Mouse (Mus musculus): ENCODE results near the gene Rps11.
"Not testable (repeated sequence)": the region's sequence is repeated elsewhere in the genome, so short reads cannot be mapped to it uniquely, and the experiment has no call there.

Rps11 gene

GRCm38 (mm10) chr7:45107052-45107645, 17.1 kb downstream of the Rps11 start:
- no peak for DNase-seq (ENCODE audit: low read depth)

GRCm38 (mm10) chr7:45106441-45106840, 17.8 kb downstream of the Rps11 start:
- no peak for DNase-seq (ENCODE audit: low read depth)

- no peak for DNase-seq (ENCODE audit: low read depth)
These were observed 18.7 kb downstream of the Rps11 start for GRCm38 (mm10) chr7:45105491-45105890.

GRCm38 (mm10) chr7:45104941-45105340, 19.3 kb downstream of the Rps11 start:
- no peak for DNase-seq (ENCODE audit: low read depth)

- no peak for DNase-seq (ENCODE audit: low read depth)
These were observed 20.5 kb downstream of the Rps11 start, which contains the start of gene Fcgrt for GRCm38 (mm10) chr7:45103652-45104180. Fcgrt (minus strand) TSS chr7:45103851.

GRCm38 (mm10) chr7:45102940-45103585, 21.2 kb downstream of the Rps11 start:
- no peak for DNase-seq (ENCODE audit: low read depth)

- no peak for DNase-seq (ENCODE audit: low read depth)
These were observed 21.8 kb downstream of the Rps11 start for GRCm38 (mm10) chr7:45102441-45102840.

- no peak for DNase-seq (ENCODE audit: low read depth)
These were observed 24.2 kb downstream of the Rps11 start for GRCm38 (mm10) chr7:45100046-45100445.

- DNase-seq (ENCODE audit: low read depth) = no peak
These were observed 25.5 kb downstream of the Rps11 start for GRCm38 (mm10) chr7:45098541-45099240.

- DNase-seq (ENCODE audit: low read depth) = no peak
These were observed 26.8 kb downstream of the Rps11 start for GRCm38 (mm10) chr7:45097479-45097878.

GRCm38 (mm10) chr7:45095965-45096364, 28.3 kb downstream of the Rps11 start:
- DNase-seq (ENCODE audit: low read depth) = not testable (repeated sequence)

GRCm38 (mm10) chr7:45095367-45095766, 28.9 kb downstream of the Rps11 start:
- DNase-seq (ENCODE audit: low read depth) = no peak

GRCm38 (mm10) chr7:45094121-45094520, 30.1 kb downstream of the Rps11 start:
- DNase-seq (ENCODE audit: low read depth) = no peak

GRCm38 (mm10) chr7:45093516-45093905, 30.7 kb downstream of the Rps11 start:
- DNase-seq (ENCODE audit: low read depth) = no peak

- no peak for DNase-seq (ENCODE audit: low read depth)
These were observed 31.3 kb downstream of the Rps11 start for GRCm38 (mm10) chr7:45092828-45093515.

GRCm38 (mm10) chr7:45092048-45092447, 32.2 kb downstream of the Rps11 start, which contains the start of gene Rcn3:
Rcn3 (minus strand) TSS chr7:45092221.
- DNase-seq (ENCODE audit: low read depth) = peak; percentile 65

GRCm38 (mm10) chr7:45091001-45091990, 32.9 kb downstream of the Rps11 start:
- no peak for DNase-seq (ENCODE audit: low read depth)

GRCm38 (mm10) chr7:45090251-45090977, 33.8 kb downstream of the Rps11 start:
- no peak for DNase-seq (ENCODE audit: low read depth)

- no peak for DNase-seq (ENCODE audit: low read depth)
These were observed 35.6 kb downstream of the Rps11 start for GRCm38 (mm10) chr7:45088597-45088996.

GRCm38 (mm10) chr7:45086084-45086483, 38.2 kb downstream of the Rps11 start:
- no peak for DNase-seq (ENCODE audit: low read depth)
